Mouse (Mus musculus) CH12F3 (cell line): ENCODE data around the gene Otos.

ENCODE experiments used
- in situ Hi-C: fragments of 300-500 bp; cut with MboI; formaldehyde crosslinking; loops from 2 replicates; pipeline ENCODE4 v1.14.3; 2020; ENCODE audit warnings: low sequenced_read_pairs

Gene Otos

GRCm38 (mm10) chr1:92613175-92613574 is 35.5 kb downstream of the Otos start:
- in situ Hi-C loops, result loop anchor here (25.0 kb wide), 1 partner anchor 651 kb away; no protein-coding TSS in a partner anchor

GRCm38 (mm10) chr1:92611008-92611407 is 37.6 kb downstream of the Otos start:
- in situ Hi-C loops, result loop anchor here (25.0 kb wide), 1 partner anchor 649 kb away; no protein-coding TSS in a partner anchor

GRCm38 (mm10) chr1:92607711-92608110 is 40.9 kb downstream of the Otos start:
- in situ Hi-C loops, result loop anchor here (5.0 to 25.0 kb wide), 2 partner anchors 85 to 645 kb away; no protein-coding TSS in a partner anchor

- in situ Hi-C loops, result loop anchor here (5.0 to 25.0 kb wide), 2 partner anchors 83 to 643 kb away; no protein-coding TSS in a partner anchor
Observed at GRCm38 (mm10) chr1:92605482-92605881, 43.2 kb downstream of the Otos start, which contains the start of gene Olfr1410. Gene Olfr1410 (plus strand): TSS chr1:92605782.

- in situ Hi-C loops, result no loop called here
Observed at GRCm38 (mm10) chr1:92596019-92596418, 52.6 kb downstream of the Otos start.
